Mouse (Mus musculus): ENCODE data around the gene Bri3. TPM values are rescaled to one million over a fixed set of nuclear protein-coding genes. Genes with fewer than 3 reads are reported as not detected.

Gene Bri3
- 100 to 1,000 TPM; 114 to 130 TPM for total RNA-seq (2021)

- DNase-seq (ENCODE audit: low spot score): no peak
- intact Hi-C loops (cut with DNase I): no loop called here
These were observed at the start of gene Bri3 for GRCm38 (mm10) chr5:144243901-144244487. Bri3 (plus strand) TSS chr5:144244437.

- intact Hi-C loops (cut with DNase I): no loop called here
- no peak for DNase-seq (ENCODE audit: low spot score)
These were observed 48.7 kb upstream of the Bri3 start for GRCm38 (mm10) chr5:144195567-144195966.

GRCm38 (mm10) chr5:144200616-144201015, 43.6 kb upstream of the Bri3 start:
- intact Hi-C loops (cut with DNase I): loop anchor here (10.0 kb wide), 1 partner anchor 534 kb away; no protein-coding TSS in a partner anchor
- no peak for DNase-seq (ENCODE audit: low spot score)

GRCm38 (mm10) chr5:144202430-144202829, 41.8 kb upstream of the Bri3 start:
- intact Hi-C loops (cut with DNase I): loop anchor here (10.0 kb wide), 1 partner anchor 532 kb away; no protein-coding TSS in a partner anchor
- no peak for DNase-seq (ENCODE audit: low spot score)

GRCm38 (mm10) chr5:144203398-144203959, 40.8 kb upstream of the Bri3 start:
- no peak for DNase-seq (ENCODE audit: low spot score)
- intact Hi-C loops (cut with DNase I): loop anchor here (10.0 kb wide), 1 partner anchor 531 kb away; no protein-coding TSS in a partner anchor

GRCm38 (mm10) chr5:144204303-144204702, 39.9 kb upstream of the Bri3 start:
- intact Hi-C loops (cut with DNase I): loop anchor here (10.0 kb wide), 1 partner anchor 530 kb away; no protein-coding TSS in a partner anchor
- no peak for DNase-seq (ENCODE audit: low spot score)

- intact Hi-C loops (cut with DNase I): loop anchor here (10.0 kb wide), 1 partner anchor 530 kb away; no protein-coding TSS in a partner anchor
These were observed 39.3 kb upstream of the Bri3 start for GRCm38 (mm10) chr5:144204911-144205310.

GRCm38 (mm10) chr5:144206069-144206468, 38.2 kb upstream of the Bri3 start:
- DNase-seq (ENCODE audit: low spot score): no peak
- intact Hi-C loops (cut with DNase I): loop anchor here (10.0 kb wide), 1 partner anchor 529 kb away; no protein-coding TSS in a partner anchor

More at GRCm38 (mm10) chr5:144204911-144205310, 39.3 kb upstream of the Bri3 start:
- no peak for DNase-seq (ENCODE audit: low spot score)

- no peak for DNase-seq (ENCODE audit: low spot score)
- intact Hi-C loops (cut with DNase I): loop anchor here (10.0 kb wide), 1 partner anchor 527 kb away; no protein-coding TSS in a partner anchor
These were observed 36.8 kb upstream of the Bri3 start for GRCm38 (mm10) chr5:144207478-144207877.

GRCm38 (mm10) chr5:144214453-144214852, 29.8 kb upstream of the Bri3 start:
- no peak for DNase-seq (ENCODE audit: low spot score)
- intact Hi-C loops (cut with DNase I): loop anchor here (2.0 kb wide), 1 partner anchor 174 kb away; no protein-coding TSS in a partner anchor

GRCm38 (mm10) chr5:144215992-144216391, 28.2 kb upstream of the Bri3 start:
- no peak for DNase-seq (ENCODE audit: low spot score)
- intact Hi-C loops (cut with DNase I): loop anchor here (2.0 kb wide), 1 partner anchor 175 kb away; no protein-coding TSS in a partner anchor

- intact Hi-C loops (cut with DNase I): no loop called here
- no peak for DNase-seq (ENCODE audit: low spot score)
These were observed 26.2 kb upstream of the Bri3 start for GRCm38 (mm10) chr5:144218061-144218460.

GRCm38 (mm10) chr5:144219306-144219705, 24.9 kb upstream of the Bri3 start:
- DNase-seq (ENCODE audit: low spot score): no peak
- intact Hi-C loops (cut with DNase I): no loop called here

GRCm38 (mm10) chr5:144219936-144220335, 24.3 kb upstream of the Bri3 start:
- intact Hi-C loops (cut with DNase I): no loop called here
- no peak for DNase-seq (ENCODE audit: low spot score)

- intact Hi-C loops (cut with DNase I): no loop called here
- DNase-seq (ENCODE audit: low spot score): no peak
These were observed 22.9 kb upstream of the Bri3 start for GRCm38 (mm10) chr5:144221305-144221704.

GRCm38 (mm10) chr5:144222811-144223502, 21.3 kb upstream of the Bri3 start:
- intact Hi-C loops (cut with DNase I): no loop called here
- peak; percentile 39 for DNase-seq (ENCODE audit: low spot score)

- intact Hi-C loops (cut with DNase I): no loop called here
These were observed 20.8 kb upstream of the Bri3 start, which contains the start of gene Tecpr1 for GRCm38 (mm10) chr5:144223503-144223862. Tecpr1 (minus strand) TSS chr5:144223615.

GRCm38 (mm10) chr5:144223899-144224816, 20.1 kb upstream of the Bri3 start:
- DNase-seq (ENCODE audit: low spot score): no peak
- intact Hi-C loops (cut with DNase I): no loop called here

More at GRCm38 (mm10) chr5:144223503-144223862, 20.8 kb upstream of the Bri3 start, which contains the start of gene Tecpr1:
- peak; percentile 93 for DNase-seq (ENCODE audit: low spot score)

GRCm38 (mm10) chr5:144226220-144226619, 18.0 kb upstream of the Bri3 start:
- intact Hi-C loops (cut with DNase I): loop anchor here (2.0 kb wide), 1 partner anchor 29 kb away; no protein-coding TSS in a partner anchor

More at GRCm38 (mm10) chr5:144226220-144226619, 18.0 kb upstream of the Bri3 start:
- DNase-seq (ENCODE audit: low spot score): no peak

Data from heart, postnatal 25 days (tissue).